12 mouse cellular contexts compared by ENCODE assay signal in the genomic region with DNA sequence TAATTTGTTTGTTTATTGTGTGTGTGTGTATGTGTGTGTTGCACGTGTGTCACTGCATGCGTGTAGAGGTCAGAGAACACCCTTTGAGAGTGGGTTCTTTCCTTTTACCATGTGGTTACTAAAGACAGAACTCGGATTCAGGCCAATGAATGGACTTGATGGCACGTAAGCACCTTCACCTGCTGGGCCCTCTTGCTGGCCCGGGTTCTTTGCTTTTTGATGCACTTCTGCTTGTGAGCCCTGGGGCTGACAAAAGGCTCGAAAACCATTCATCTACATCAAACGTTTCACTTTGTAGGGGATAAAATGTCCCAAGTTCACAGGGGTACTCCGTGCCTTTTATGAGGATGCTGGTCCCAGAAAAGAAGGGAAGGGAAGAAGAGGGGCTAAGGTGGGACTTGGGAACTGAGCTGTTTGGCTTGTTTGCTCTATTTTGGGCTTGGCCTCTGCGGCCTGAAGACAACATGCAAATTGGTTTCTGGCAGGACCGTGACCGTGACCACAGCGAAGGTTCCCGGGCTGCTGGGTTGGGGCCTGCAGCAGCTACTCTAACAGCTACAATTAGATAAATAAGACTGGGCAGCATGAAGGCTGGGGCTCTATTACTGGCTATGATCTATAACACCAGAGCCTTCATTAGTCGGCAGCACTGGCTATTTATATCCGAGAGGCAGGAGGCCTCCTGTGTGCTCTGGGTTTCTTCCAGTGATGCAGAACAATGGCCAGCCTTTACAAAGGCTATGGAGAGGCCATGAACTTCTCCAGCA. TPM values are rescaled to one million over a fixed set of nuclear protein-coding genes. Genes with fewer than 3 reads are reported as not detected.
A peak's percentile ranks its signal among the peaks of the same experiment; 100 is the strongest.
DNase-seq lines count a peak whose midpoint lies in the region; ATAC-seq and TF ChIP-seq lines count a peak whose summit lies in the region.
"Had no signal": no experiment of that assay in that cellular context is flagged by ENCODE, and none has a peak within 500 bp of the region (broad histone marks: within the 10 kb centered on the region; RNA-seq: fewer than 3 reads in every experiment).

No protein-coding gene starts in this region.

- no peak overlapping the region for H3K4me2 ChIP-seq in forebrain, embryonic 14.5 days (ENCODE audit: low read length)
- H3K4me2 ChIP-seq: liver, embryonic 15.5 days had no signal

- TF ChIP-seq EP300 in heart, adult 2 months (IDR thresholded peaks at IDR 0.05; ENCODE audit: insufficient read depth, low read depth, low read length) = peak; percentile 36; the same call in 1 of the 2 replicates

- intact Hi-C loops in heart, adult 2 months (cut with DNase I) = loop anchor here (2.0 to 10.0 kb wide), 2 partner anchors 16 to 182 kb away; no protein-coding TSS in a partner anchor
- intact Hi-C loops in heart, postnatal 25 days (cut with DNase I) = loop anchor here (2.0 to 10.0 kb wide), 3 partner anchors 16 to 492 kb away; a partner anchor contains a TSS

- H3K9ac ChIP-seq in heart, adult 2 months (ENCODE audit: low read depth, low read length) = no peak overlapping the region; the same call in 1 of the 2 replicates
- no peak overlapping the region for H3K9ac ChIP-seq in forebrain, embryonic 14.5 days (ENCODE audit: low read length)
- H3K9ac ChIP-seq: liver, embryonic 15.5 days had no signal

- peaks cover 25% of the 10 kb centered on the region for H3K4me1 ChIP-seq in heart, adult 2 months (ENCODE audit: control insufficient read depth, insufficient read depth, low read length)
- peaks cover 7% of the 10 kb centered on the region; the same call in 1 of the 2 replicates for H3K4me1 ChIP-seq in forebrain, embryonic 14.5 days (ENCODE audit: control insufficient read depth, insufficient read depth, low read length)
- peaks cover 29% of the 10 kb centered on the region for H3K4me1 ChIP-seq in limb, embryonic 10.5 days
- H3K4me1 ChIP-seq: liver, embryonic 15.5 days had no signal

- no peak overlapping the region for H3K4me3 ChIP-seq in heart, adult 2 months
- H3K4me3 ChIP-seq in forebrain, embryonic 14.5 days (ENCODE audit: low read depth, low read length) = no peak overlapping the region
- H3K4me3 ChIP-seq in limb, embryonic 10.5 days = no peak overlapping the region
- H3K4me3 ChIP-seq: erythroblast, embryonic 14.5 days; liver, embryonic 15.5 days had no signal

- H3K79me2 ChIP-seq in heart, adult 2 months (replicated peaks; ENCODE audit: control insufficient read depth, insufficient read depth, low read length) = no peaks in the 10 kb centered on the region

- no peaks in the 10 kb centered on the region for H3K9me3 ChIP-seq in forebrain, embryonic 14.5 days (replicated peaks; ENCODE audit: control insufficient read depth, low read length)
- H3K9me3 ChIP-seq in limb, embryonic 10.5 days (replicated peaks) = no peaks in the 10 kb centered on the region
- H3K9me3 ChIP-seq: liver, embryonic 15.5 days had no signal

- TF ChIP-seq POLR2A in heart, adult 2 months (IDR thresholded peaks at IDR 0.05; ENCODE audit: insufficient read depth, low read depth, low read length) = no peak

- no peak; the same call in 1 of the 2 replicates for ATAC-seq in forebrain, embryonic 14.5 days
- no peak for ATAC-seq in megakaryocyte-erythroid progenitor cell, adult 5-6 weeks (replicated peaks; ENCODE audit: low FRiP score, low TSS enrichment, poor library complexity, severe bottlenecking)

- 39% methylated on average over 15 of the region's 15 CpGs for WGBS in heart, adult 2 months
- WGBS in forebrain, embryonic 14.5 days = 35% methylated on average over 15 of the region's 15 CpGs
- 61% methylated on average over 15 of the region's 15 CpGs for WGBS in limb, embryonic 10.5 days

- peaks cover 25% of the 10 kb centered on the region for H3K36me3 ChIP-seq in heart, adult 2 months (ENCODE audit: control insufficient read depth, insufficient read depth, low read length)
- H3K36me3 ChIP-seq in forebrain, embryonic 14.5 days (ENCODE audit: control insufficient read depth, insufficient read depth, low read length) = no peaks in the 10 kb centered on the region
- peaks cover 4% of the 10 kb centered on the region; the same call in 1 of the 2 replicates for H3K36me3 ChIP-seq in limb, embryonic 10.5 days

- H3K27ac ChIP-seq in heart, adult 2 months = peak overlapping the region; percentile 82
- 0 out of 2 replicates have a peak overlapping the region, but pooled peaks have one; percentile 48 for H3K27ac ChIP-seq in forebrain, embryonic 14.5 days (ENCODE audit: low read depth, low read length)
- peak overlapping the region; percentile 59; the same call in 1 of the 2 replicates for H3K27ac ChIP-seq in limb, embryonic 10.5 days
- H3K27ac ChIP-seq: liver, embryonic 15.5 days had no signal

- TF ChIP-seq CTCF in heart, adult 2 months (IDR thresholded peaks at IDR 0.05) = no peak

- DNase-seq in heart, adult 2 months = peak in 1 of 2 experiments; percentile 69
- DNase-seq in heart, postnatal 25 days (ENCODE audit: low spot score) = no peak
- DNase-seq in Muller cell, postnatal 12 days (ENCODE audit: inconsistent ontology term) = peak; percentile 58
- peak; percentile 40 for DNase-seq in forebrain, embryonic 14.5 days (ENCODE audit: low spot score)
- DNase-seq in limb, embryonic 10.5 days (ENCODE audit: low spot score) = no peak
- no peak for DNase-seq in layer of hippocampus, adult 11-12 months (ENCODE audit: low spot score)
- no peak for DNase-seq in layer of hippocampus, postnatal 14 days (ENCODE audit: low spot score in 2 of 2)
- DNase-seq: thymus, adult 18-20 months had no signal

- H3K27me3 ChIP-seq in heart, adult 2 months (ENCODE audit: control insufficient read depth, insufficient read depth, low read length) = no peaks in the 10 kb centered on the region
- no peaks in the 10 kb centered on the region for H3K27me3 ChIP-seq in forebrain, embryonic 14.5 days (replicated peaks; ENCODE audit: control insufficient read depth, insufficient read depth, low read length)
- 0 out of 2 replicates have a peak, but pooled peaks cover 5% of the 10 kb centered on the region for H3K27me3 ChIP-seq in limb, embryonic 10.5 days (ENCODE audit: low read depth, poor library complexity, severe bottlenecking)
- H3K27me3 ChIP-seq: liver, embryonic 15.5 days had no signal

RNA-seq across cellular contexts. Expression of a gene that starts 28.3 kb away (rescaled TPM):
- 10 to 100 TPM; 15.1 to 19.7 TPM for total RNA-seq in heart, adult 2 months (2021)
- polyA plus RNA-seq in heart, adult 2 months (2012; rRNA removed) = 18.3 and 25.6 TPM in 2 replicates
- 10 to 100 TPM; 20.8 to 20.9 TPM for total RNA-seq in heart, postnatal 25 days (2021)
- polyA plus RNA-seq in forebrain, embryonic 14.5 days (2014; fragmentation: Nextera tagmentation; extraction: Ambion mirVana) = 159 and 160 TPM in 2 replicates
- 141 and 148 TPM in 2 replicates for polyA plus RNA-seq in limb, embryonic 10.5 days (2016; fragmentation: Nextera tagmentation; extraction: Ambion mirVana)
- 0.77 and 3.5 TPM in 2 replicates for total RNA-seq in megakaryocyte-erythroid progenitor cell, adult 5-6 weeks (2014; fragmentation: Nextera tagmentation)
- 1.2 and 3.5 TPM in 2 replicates for total RNA-seq in megakaryocyte-erythroid progenitor cell, adult 5-6 weeks (2017)
- 10 to 100 TPM; 73.9 to 80.1 TPM for total RNA-seq in layer of hippocampus, postnatal 14 days (2021)
- total RNA-seq: neutrophil, adult 5-6 weeks had no signal

RNA-seq across cellular contexts. Expression of a gene that starts 46.9 kb away (rescaled TPM):
- 10 to 100 TPM; 68.7 to 81.5 TPM for total RNA-seq in heart, adult 2 months (2021)
- 57.2 and 86.2 TPM in 2 replicates for polyA plus RNA-seq in heart, adult 2 months (2012; rRNA removed)
- 10 to 100 TPM; 79.6 to 81.5 TPM for total RNA-seq in heart, postnatal 25 days (2021)
- polyA plus RNA-seq in forebrain, embryonic 14.5 days (2014; fragmentation: Nextera tagmentation; extraction: Ambion mirVana) = 3.3 and 4.4 TPM in 2 replicates
- 10.1 and 10.8 TPM in 2 replicates for polyA plus RNA-seq in limb, embryonic 10.5 days (2016; fragmentation: Nextera tagmentation; extraction: Ambion mirVana)
- 9.9 and 19.4 TPM in 2 replicates for total RNA-seq in megakaryocyte-erythroid progenitor cell, adult 5-6 weeks (2014; fragmentation: Nextera tagmentation)
- total RNA-seq in megakaryocyte-erythroid progenitor cell, adult 5-6 weeks (2017) = 11.1 TPM in 2 replicates
- 1 to 10 TPM; 6.3 to 8.7 TPM for total RNA-seq in layer of hippocampus, postnatal 14 days (2021)

Comparison
In these comparisons a context has a peak if more than half of its experiments do, and no peak if none do; other contexts are left out.
1. DNase-seq: peak in Muller cell, postnatal 12 days (single experiment) and forebrain, embryonic 14.5 days (single experiment); none in heart, postnatal 25 days (single experiment), limb, embryonic 10.5 days (single experiment), layer of hippocampus, adult 11-12 months (single experiment) and layer of hippocampus, postnatal 14 days (0 of 2).
2. Peak in every context shown above with its lines, with median percentiles within 50 percentile points of each other: H3K27ac ChIP-seq.